Mouse (Mus musculus) MEL (cell line): ENCODE data around the gene Trpv4.

ENCODE experiments used
- CTCF ChIP-seq, 3 experiments: IDR thresholded peaks in 2 of 3; conservative IDR thresholded peaks in 1 of 3; 2 replicates each; pipeline ENCODE4 v1.5.1; 2011 to 2012; ENCODE audit warnings: low read length in 3 of 3, low read depth in 2 of 3, mild to moderate bottlenecking in 2 of 3, improper control_type of control experiment in 1 of 3, inconsistent platforms in 1 of 3, mixed read lengths in 1 of 3, moderate library complexity in 1 of 3; ENCODE audit not compliant: control insufficient read depth in 1 of 3, insufficient read depth in 1 of 3, poor library complexity in 1 of 3, severe bottlenecking in 1 of 3
- EP300 ChIP-seq, 2 experiments: IDR thresholded peaks; 2 replicates each; pipeline ENCODE4 v1.6.1; 2011; ENCODE audit warnings: improper control_type of control experiment in 2 of 2, low read length in 2 of 2, low read depth in 1 of 2, mild to moderate bottlenecking in 1 of 2
- GATA1 ChIP-seq: IDR thresholded peaks from 2 replicates; pipeline ENCODE4 v1.6.1; 2011; ENCODE audit warnings: low read depth, low read length, improper control_type of control experiment
- MAFK ChIP-seq: IDR thresholded peaks from 2 replicates; pipeline ENCODE4 v1.6.1; 2011; ENCODE audit warnings: low read depth, mild to moderate bottlenecking, low read length, improper control_type of control experiment, borderline replicate concordance
- POLR2A ChIP-seq, 2 experiments: IDR thresholded peaks; 2 replicates each; pipeline ENCODE4 v1.6.1; 2011 to 2012; ENCODE audit warnings: low read length in 2 of 2, mild to moderate bottlenecking in 2 of 2, control low read depth in 1 of 2, improper control_type of control experiment in 1 of 2, low read depth in 1 of 2, moderate library complexity in 1 of 2; ENCODE audit not compliant: control insufficient read depth in 1 of 2, insufficient read depth in 1 of 2, poor library complexity in 1 of 2
- RAD21 ChIP-seq: IDR thresholded peaks from 2 replicates; pipeline ENCODE4 v1.6.1; 2011; ENCODE audit warnings: mild to moderate bottlenecking, low read depth, low read length, improper control_type of control experiment
- USF1 ChIP-seq: IDR thresholded peaks from 2 replicates; pipeline ENCODE4 v1.6.1; 2014; ENCODE audit warnings: low read depth, mild to moderate bottlenecking, inconsistent platforms, low read length, improper control_type of control experiment, moderate library complexity
- USF2 ChIP-seq, 2 experiments: IDR thresholded peaks; 2 replicates each; pipeline ENCODE4 v1.6.1; 2011 to 2012; ENCODE audit warnings: improper control_type of control experiment in 2 of 2, low read length in 2 of 2, borderline replicate concordance in 1 of 2, inconsistent platforms in 1 of 2, low read depth in 1 of 2, mild to moderate bottlenecking in 1 of 2; ENCODE audit not compliant: insufficient read depth in 1 of 2

- TF ChIP-seq RAD21, result no peak
- no peak for TF ChIP-seq GATA1
- no peak for TF ChIP-seq CTCF (IDR thresholded peaks at IDR 0.05 in 2 of 3, conservative IDR thresholded peaks at IDR 0.05 in 1 of 3; ENCODE audit: control insufficient read depth in 1 of 3, insufficient read depth in 1 of 3, low read depth in 2 of 3, low read length in 3 of 3, poor library complexity in 1 of 3, severe bottlenecking in 1 of 3)
- TF ChIP-seq MAFK, result no peak
- TF ChIP-seq USF1, result no peak
- TF ChIP-seq USF2 (IDR thresholded peaks at IDR 0.05; ENCODE audit: borderline replicate concordance in 1 of 2, insufficient read depth in 1 of 2, low read depth in 1 of 2, low read length in 2 of 2), result no peak
- TF ChIP-seq EP300 (IDR thresholded peaks at IDR 0.05; ENCODE audit: low read depth in 1 of 2, low read length in 2 of 2), result no peak
- TF ChIP-seq POLR2A (IDR thresholded peaks at IDR 0.05; ENCODE audit: control insufficient read depth in 1 of 2, insufficient read depth in 1 of 2, low read depth in 1 of 2, low read length in 2 of 2, poor library complexity in 1 of 2), result no peak
Observed at GRCm38 (mm10) chr5:114602012-114602411, 56.2 kb downstream of the Trpv4 start.
